Mouse (Mus musculus): ENCODE data around the gene Atf7.

DNA sequence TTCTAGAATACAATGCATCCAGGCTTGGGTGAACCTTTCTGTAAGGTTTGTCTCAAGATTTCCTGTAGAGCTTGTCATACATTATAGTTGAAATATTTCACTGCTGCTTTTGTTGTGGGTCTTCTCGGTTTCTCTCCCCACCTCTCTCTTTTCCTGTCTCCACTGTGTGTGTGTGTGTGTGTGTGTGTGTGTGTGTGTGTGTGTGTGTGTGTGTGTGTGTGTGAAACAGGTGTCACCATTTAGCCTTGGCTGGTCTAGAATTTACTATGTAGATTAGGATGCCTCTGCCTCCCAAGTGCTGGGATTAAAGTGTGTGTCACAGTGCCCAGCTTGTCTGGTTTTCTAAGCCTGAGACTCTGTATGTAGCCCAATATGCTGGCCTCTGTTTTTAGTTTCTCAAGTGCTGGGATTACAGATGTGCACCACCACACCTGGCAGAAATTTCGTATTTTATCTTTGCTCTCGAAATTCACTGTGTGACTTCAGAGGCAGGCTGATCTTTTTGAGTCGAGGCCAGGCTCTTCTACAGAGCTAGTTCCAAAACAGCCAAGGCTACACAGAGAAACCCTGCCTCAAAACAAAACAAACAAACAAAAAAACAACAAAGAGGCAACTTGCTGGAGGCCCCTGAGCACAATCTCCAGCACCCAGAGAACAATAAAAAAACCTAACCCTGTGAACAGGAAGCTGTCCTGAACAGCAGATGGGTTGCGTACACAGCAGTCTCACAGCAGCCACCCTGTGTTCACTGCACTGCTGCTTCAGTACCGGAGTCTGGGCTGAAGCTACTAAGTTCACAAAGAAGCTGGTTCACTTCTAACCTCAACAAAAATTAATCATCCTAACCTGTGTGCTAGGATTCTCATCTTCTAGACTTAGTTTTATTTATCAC, 98.9 kb downstream of the Atf7 start:
- TF ChIP-seq CEBPB (IDR thresholded peaks at IDR 0.05; ENCODE audit: low read depth): no peak
- no peak for TF ChIP-seq CTCF (IDR thresholded peaks at IDR 0.05; ENCODE audit: control insufficient read depth, insufficient read depth, insufficient read length)
- TF ChIP-seq MYOG (IDR thresholded peaks at IDR 0.05; ENCODE audit: control insufficient read depth, extremely low read depth, insufficient read length): no peak

Measured in C2C12 (cell line).